Mouse (Mus musculus) large intestine, adult 2 months (tissue): Measurements from ENCODE around the gene Med25. TPM values are rescaled to one million over a fixed set of nuclear protein-coding genes. Genes with fewer than 3 reads are reported as not detected.
"Not testable (repeated sequence)": the region's sequence is repeated elsewhere in the genome, so short reads cannot be mapped to it uniquely, and the experiment has no call there.

Source experiments
- DNase-seq: peaks from one replicate; pipeline ENCODE4 v3.0.0-alpha.2; 2012; ENCODE audit warnings: low read depth, low spot score
- WGBS: fragments of 180-500 bp; shearing (Covaris S2); methylation state at CpG from one replicate; pipeline ENCODE4 v1.1.7; 2018; 5-methylcytosine and 5-hydroxymethylcytosine counted together
- polyA plus RNA-seq: library from polyadenylated mRNA; depleted of rRNA; stranded (reverse); fragments of >200 nt; gene quantifications from 2 replicates; pipeline ENCODE4 v1.2.3, GENCODE M21; 2012

Gene Med25
- polyA plus RNA-seq, 1 experiment = 69.4 TPM

- WGBS = 61% methylated on average over 7 of the region's 7 CpGs
Measured at GRCm38 (mm10) chr7:44895206-44895592, 2.7 kb upstream of the Med25 start.

GRCm38 (mm10) chr7:44894175-44894574, 1.7 kb upstream of the Med25 start:
- WGBS = 84% methylated on average over 3 of the region's 3 CpGs
- no peak for DNase-seq

More at GRCm38 (mm10) chr7:44895206-44895592, 2.7 kb upstream of the Med25 start:
- DNase-seq = no peak

DNA sequence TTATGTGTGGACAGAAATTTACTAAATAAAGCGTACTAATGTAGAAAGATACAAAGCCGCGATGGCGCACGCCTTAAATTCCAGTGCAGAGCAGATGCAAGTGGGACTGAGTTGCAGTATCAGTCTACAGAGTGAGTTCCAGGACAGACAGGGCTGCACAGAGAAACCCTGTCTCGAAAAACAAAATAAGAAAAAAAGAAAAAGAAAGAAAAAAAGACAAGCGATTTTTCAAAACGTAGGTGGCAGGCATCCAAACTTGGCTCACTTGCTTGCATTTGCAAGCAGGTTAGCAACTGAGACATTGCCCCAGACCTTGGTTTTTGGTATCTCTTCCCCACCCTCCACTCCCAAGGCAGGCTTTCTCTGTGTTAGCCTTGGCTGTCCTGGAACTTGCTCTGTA, 685 bp upstream of the Med25 start:
- 30% methylated on average over 8 of the region's 8 CpGs for WGBS
- no peak for DNase-seq

- WGBS = 11% methylated on average over 6 of the region's 6 CpGs
- DNase-seq = no peak
Measured at GRCm38 (mm10) chr7:44891611-44892010, 901 bp downstream of the Med25 start.

DNA sequence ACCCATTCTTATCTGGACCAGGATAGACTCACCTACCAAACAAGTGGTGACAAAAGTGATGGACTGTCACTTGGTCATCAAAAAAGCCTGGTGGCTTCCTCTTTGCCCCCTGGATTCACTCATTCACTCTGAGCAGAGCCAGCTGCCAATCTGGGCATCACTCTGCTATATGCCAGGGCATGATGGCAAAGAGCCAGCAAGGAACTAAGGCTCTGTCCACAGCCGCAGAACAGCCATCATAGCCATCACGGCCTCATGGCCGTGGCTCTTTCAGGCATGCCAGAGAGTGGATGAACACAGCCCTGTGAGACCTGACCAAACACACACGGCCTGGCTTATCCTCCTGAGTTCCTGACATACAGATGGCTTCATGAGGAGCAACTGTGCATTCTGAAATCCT, 1.8 kb downstream of the Med25 start:
- WGBS = 24% methylated on average over 4 of the region's 4 CpGs

DNA sequence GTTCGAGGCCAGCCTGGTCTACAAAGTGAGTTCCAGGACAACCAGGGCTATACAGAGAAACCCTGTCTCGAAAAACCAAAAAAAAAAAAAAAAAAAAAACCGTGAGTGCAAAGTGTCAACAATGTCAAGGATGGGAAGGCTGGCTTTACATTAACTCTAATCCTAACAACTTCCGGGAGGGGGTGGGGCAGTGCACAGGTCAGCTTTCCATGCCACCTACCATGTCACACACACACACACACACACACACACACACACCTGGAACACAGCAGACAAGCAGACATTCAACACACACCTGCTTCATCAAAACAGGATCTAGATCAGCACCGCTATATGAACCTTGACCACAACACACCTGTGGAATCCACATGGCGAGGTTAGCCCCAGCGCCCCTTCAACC, 2.3 kb downstream of the Med25 start:
- DNase-seq = no peak
- WGBS = 49% methylated on average over 7 of the region's 7 CpGs

More for the DNA sequence above, 1.8 kb downstream of the Med25 start:
- no peak for DNase-seq

DNA sequence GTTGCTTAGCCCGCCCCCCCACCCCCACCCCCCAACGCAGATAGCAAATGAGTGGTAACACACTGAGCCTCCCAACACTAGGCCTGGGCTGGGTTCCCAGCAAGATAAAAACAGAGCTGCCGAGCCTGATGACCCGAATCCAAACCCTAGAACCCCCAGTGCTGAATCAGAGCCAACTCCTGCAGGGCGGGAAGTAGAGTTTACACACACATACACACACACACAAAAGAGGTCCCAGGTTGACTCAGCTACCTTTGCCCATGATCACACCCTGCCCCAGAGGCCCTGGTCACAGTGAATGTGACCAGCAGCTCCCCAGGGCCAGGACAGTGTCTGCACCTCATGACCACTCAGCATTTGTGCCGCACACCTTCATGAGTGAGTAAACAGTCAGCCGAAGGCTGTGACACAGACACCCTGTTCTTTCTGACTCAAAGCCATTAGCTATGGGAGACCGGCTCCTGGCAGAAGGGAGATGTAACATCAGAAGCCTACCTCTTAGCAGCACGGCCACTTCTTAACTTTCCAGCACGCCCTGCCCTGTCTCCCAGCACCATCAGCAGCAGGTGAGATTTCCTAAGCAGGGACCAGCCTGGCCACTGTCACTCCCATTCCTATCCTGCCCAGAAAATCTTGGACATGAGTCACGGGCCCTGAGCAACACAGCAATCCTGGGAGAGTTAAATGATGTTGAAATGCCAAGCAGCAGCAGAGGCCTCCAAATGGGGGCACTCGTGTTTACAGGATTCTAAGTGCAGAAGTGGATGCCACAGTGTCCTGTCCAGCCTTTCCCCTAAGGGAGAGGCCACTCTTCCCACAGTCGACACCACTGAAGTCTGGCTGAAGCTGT, 4.0 kb downstream of the Med25 start:
- 77% methylated on average over 13 of the region's 13 CpGs for WGBS
- DNase-seq = no peak

DNA sequence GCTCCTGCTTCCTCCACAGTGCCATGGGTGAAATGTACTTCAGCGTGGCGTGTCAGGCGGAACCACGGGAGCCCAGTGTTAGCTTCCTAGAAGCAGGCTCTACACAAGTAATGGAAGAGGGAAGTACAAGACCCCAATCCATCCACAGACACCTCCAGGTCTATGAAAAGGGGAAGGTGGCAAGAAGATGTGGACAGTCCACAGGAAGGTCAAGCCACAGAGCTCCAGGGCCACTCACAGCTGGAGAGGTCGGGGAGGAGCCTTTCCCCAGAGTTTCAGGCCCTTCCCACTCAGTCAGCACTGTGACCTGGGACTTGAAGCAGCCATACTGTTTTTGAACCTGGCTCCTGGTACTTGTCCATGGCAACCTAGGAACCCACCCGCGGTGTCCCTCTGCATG, 5.5 kb downstream of the Med25 start:
- 83% methylated on average over 7 of the region's 7 CpGs for WGBS
- DNase-seq = no peak

DNA sequence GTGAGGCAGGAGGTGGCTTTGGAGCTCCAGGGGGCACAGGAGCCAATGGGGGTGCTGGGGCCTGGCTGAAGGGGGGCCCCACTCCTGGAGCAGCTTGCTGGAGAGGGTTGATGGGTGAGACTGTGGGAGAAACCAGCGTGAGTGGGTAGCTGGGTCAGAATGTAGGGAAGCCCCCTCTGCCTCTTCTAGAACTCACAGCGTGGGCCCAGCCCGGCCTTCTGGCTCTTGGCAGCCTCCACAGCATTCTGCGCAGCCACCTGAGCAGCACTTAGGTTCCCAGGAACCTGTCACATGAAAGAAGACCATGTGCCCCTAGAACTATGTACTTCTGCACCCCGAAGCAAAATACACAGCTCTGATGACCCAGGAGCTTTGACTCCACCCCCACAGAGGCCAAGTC, 7.9 kb downstream of the Med25 start:
- 93% methylated on average over 5 of the region's 5 CpGs for WGBS
- DNase-seq = no peak

DNA sequence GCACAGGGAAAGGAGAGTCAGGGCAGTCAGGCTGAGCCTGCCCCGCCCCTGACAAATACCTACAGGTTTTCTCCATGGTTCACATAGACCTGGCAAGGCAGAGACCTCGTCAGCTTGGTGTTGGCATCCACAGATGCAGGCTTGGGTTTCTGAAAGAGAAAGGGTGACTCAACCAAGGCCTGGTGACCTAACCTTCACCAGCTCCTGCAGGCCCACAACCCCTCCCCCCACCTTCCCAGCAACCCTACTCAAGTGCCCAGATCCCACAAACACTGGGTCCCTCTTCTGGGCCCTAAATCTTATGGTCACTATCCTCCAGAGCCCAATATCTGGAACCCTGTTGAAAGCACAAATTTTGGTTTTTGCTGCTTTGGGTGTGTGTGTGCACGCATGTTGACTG, 9.5 kb downstream of the Med25 start:
- no peak for DNase-seq
- 92% methylated on average over 3 of the region's 3 CpGs for WGBS

GRCm38 (mm10) chr7:44877833-44878232, 14.7 kb downstream of the Med25 start:
- 86% methylated on average over 14 of the region's 14 CpGs for WGBS
- no peak for DNase-seq

DNA sequence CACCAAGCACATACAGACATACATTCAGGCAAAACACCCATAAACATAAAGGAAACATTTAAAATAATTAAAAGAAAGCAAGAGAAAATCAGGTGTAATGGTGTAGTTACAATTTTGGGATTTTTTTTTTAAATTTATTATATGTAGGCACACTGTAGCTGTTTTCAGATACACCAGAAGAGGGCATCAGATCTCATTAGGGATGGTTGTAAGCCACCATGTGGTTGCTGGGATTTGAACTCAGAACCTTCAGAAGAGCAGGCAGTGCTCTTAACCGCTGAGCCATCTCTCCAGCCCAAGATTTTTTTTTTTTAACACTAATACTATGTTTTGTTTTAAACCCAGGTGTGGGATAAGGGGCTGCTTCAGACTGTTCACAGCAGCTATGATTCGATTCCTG, 20.7 kb downstream of the Med25 start:
- 91% methylated on average over 2 of the region's 2 CpGs for WGBS
- not testable (repeated sequence) for DNase-seq

GRCm38 (mm10) chr7:44871181-44871580, 21.3 kb downstream of the Med25 start:
- 89% methylated on average over 1 of the region's 1 CpGs for WGBS
- no peak for DNase-seq

GRCm38 (mm10) chr7:44870614-44871013, 21.9 kb downstream of the Med25 start:
- 82% methylated on average over 6 of the region's 6 CpGs for WGBS
- no peak for DNase-seq

- 2% methylated on average over 29 of the region's 29 CpGs for WGBS
- peak; percentile 83 for DNase-seq
Measured at GRCm38 (mm10) chr7:44869697-44870528, 22.6 kb downstream of the Med25 start, which contains the start of gene Ptov1. Ptov1 (minus strand) TSS chr7:44869788.

GRCm38 (mm10) chr7:44868919-44869696, 23.4 kb downstream of the Med25 start:
- no peak for DNase-seq
- under 1% methylated on average over 107 of the region's 108 CpGs for WGBS

DNA sequence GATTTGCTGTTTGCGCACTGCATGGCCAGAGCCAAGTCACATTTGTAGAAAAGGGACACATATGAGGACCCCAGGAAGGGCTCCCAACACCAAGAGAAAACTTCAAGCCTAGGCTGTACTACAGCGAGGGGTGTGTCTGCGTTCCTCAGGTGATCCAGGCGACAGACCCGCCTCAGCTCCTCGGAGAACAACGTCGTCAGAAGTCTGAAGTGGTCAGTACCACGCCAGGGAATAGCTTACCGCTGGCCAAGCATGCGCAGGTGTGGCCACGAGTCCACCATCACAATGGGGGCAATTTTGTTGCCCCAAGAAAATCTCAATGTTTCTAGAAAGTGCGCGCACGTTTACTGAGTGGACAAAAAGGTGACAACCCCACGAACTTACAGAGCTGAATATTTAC, 24.0 kb downstream of the Med25 start:
- 4% methylated on average over 16 of the region's 16 CpGs for WGBS
- no peak for DNase-seq

DNA sequence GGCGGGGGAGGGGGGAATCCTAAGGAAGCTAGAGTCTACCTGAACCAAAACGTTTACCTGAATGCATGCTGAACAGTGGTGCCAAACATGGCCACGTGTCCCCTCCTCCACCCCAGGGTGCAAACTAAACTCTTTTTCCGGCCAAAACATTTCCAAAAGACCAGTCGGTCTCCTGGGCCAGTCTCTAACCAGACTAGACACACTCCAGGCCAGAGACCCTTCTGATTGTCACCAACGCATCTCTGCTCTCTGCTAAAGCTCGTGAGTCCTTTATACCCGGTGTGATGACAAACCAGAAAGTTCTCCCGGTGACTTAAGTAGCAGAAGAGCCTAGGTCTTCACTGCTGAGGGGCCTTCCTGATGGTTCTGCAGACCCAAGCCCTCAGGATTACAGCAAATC, 24.7 kb downstream of the Med25 start:
- 42% methylated on average over 9 of the region's 9 CpGs for WGBS
- no peak for DNase-seq

DNA sequence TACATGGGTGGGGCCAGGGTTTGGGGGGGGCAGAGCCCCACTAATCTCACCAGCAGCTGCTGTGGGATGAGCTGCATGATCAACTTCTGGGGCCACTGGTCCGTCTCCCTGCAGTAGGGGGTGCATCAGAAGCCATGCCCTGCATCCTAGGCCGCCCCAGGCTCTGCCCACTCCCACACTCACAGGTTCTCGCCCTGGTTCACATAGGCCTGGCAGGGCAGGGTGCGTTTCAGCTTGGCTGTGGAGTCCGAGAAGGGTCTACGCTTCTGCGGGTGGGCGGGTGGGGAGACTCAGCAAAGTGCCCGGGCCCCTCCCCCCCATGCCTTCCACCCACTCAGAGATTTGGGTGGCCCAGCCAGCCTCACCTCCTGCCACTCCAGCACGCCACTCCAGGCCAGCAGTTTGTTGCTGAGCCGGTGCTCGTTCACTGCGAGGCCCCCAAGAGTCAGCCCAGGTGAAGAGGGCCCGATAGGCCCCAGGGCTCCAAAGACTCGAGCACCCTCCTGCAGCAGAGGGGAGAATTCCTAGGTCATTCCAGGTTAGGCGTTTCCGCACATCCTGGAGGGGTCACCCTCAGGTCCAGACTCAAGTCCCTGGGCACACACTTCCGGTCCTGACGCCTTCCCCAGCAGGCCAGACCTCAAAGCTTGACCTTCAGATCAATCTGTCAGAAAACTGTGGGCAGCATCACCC, 25.4 kb downstream of the Med25 start:
- DNase-seq = no peak
- WGBS = 65% methylated on average over 19 of the region's 19 CpGs
